Mouse (Mus musculus) mature B cell (primary cell): ENCODE results near the gene Mettl3.

ENCODE experiments used
- in situ Hi-C: fragments of 300-500 bp; cut with MboI; formaldehyde crosslinking; loops from 2 replicates; pipeline ENCODE4 v1.14.3; 2019

Mettl3 gene

DNA sequence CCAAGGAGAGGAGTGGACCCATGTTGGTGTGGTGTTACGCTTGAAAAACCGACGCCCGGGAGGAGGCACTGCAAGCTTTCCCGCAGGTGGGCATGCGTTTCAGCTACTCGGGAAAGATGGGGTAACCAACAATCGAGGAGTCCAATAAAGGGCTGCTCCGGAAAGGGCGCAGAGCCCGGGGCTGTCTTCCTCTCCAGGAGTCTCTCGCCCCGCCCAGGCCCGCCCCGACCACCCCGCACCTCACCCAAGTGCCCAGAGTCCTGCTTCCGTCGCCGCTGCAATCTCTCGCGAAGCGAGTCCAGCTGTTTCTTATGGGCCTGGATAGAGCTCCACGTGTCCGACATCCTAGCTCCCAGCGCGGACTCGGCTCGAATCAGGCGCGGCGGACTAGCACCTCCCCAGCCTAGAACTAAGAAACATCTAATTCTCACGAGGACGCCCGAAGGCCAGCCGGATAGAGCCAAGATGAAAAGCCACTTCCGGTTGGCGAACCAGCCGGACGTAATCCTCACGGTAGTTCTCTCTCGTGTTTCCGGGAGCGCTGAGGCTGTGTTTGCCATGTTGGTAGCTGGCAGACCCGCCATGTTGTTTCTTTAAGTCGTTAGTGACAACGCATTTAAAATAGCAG, at the start of gene Mettl3:
Gene Mettl3, minus strand, starts transcription at position 485 of the 628 bp plus-strand sequence.
- in situ Hi-C loops, result loop anchor here (25.0 kb wide), 1 partner anchor 417 kb away; the partner anchor contains the start of genes Mettl17 and Slc39a2

- in situ Hi-C loops, result no loop called here
Measured at GRCm38 (mm10) chr14:52339512-52339852, 34.6 kb upstream of the Mettl3 start.

GRCm38 (mm10) chr14:52338751-52339511, 34.0 kb upstream of the Mettl3 start:
- in situ Hi-C loops, result no loop called here

- in situ Hi-C loops, result no loop called here
Measured at GRCm38 (mm10) chr14:52332171-52332570, 27.2 kb upstream of the Mettl3 start.

DNA sequence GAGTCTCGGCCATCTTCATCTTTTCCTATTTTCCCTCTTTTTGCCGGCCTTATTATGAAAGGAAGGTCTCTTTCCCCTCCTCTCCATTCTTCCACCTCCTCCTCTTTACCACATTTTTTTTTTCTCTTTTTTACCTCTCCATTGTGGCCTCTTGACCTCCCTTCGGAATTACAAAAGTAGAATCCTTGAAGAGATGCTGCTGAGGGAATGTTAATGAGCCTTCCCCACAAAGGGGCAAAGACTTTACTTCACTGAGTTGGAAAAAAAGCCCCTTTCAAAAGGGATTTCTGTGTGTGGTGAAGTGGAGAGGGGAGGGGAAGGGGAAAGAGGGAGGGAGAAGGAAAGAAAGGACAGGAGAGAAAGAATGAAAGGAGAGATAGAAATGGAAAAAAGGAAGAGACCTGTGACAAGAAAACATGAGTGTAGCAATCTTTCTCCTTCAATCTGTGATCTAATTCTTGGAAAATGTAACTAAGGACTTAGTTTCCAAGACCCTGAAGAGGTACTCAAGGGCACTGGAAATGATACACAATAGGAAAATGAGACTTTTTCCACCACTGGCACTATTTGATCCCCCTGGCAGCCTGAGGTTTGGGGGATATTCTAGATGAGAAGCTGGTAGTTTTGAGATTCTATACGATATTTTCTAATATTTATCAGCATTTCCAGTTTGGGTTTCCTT, 26.3 kb upstream of the Mettl3 start:
- in situ Hi-C loops, result no loop called here

DNA sequence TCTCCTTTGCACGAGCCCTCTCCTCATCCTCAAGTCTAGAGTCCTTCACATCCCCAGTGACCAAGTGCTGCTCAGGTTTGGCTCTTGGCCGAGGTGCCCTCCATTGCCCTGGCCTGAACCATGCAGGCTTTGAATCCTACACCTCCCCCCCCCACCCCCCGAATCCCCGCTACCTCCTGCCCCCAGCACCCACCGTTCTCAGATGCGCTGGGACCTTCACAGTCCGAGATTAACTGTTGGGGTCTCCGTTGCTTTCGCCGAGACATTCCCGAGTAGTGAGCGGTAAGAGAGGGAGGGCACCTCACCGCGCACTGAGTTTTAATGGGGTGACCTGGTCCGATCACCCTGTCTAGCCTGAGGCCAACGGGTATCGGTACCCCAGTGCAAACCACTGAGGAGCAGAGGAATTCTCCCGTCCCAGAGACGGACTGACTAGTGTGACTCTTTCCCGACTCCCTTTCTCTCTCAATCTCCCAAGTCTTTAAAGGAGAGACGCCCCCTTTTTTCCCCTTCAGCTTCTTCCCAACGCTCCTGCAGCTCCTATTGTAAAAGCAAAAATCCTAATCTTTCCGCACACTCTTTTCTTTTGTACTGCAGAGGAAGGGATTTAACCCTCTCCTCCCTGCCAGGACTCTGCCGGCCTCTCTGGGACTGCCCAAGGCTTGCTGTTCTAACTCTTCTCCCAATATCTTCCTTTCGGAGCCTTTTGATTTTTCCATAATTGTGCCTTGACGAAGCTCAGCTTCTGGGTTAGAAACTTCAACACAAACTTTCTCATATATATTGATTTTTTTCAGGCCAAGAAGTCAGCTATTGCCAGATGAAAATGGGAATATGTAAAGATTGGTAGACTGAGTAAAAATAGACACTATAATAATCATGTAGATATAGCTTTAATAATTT, 23.2 kb upstream of the Mettl3 start, which contains the start of gene Sall2:
Gene Sall2, minus strand, starts transcription at position 853 of the 903 bp plus-strand sequence.
- in situ Hi-C loops, result no loop called here

GRCm38 (mm10) chr14:52327375-52327901, 22.5 kb upstream of the Mettl3 start:
- in situ Hi-C loops, result no loop called here

DNA sequence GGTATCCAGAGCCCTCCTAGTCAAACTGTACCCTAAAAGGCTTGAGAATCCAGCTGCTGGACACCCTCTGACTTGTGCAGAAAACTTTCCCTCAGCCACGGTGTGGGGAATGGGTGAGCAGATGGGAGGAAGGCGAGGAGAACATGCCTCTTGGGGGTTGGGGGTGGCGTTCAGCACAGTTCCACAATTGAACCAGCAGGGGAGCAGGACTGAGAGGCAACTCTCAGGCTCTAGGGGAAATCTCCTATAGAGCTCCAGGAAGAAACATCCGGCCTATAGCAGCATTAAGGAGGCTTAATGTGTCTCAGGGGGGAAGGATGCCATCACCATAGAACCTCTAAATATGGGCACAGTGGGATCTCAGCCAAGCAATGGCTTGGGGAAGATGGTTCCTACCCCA, 21.0 kb upstream of the Mettl3 start:
- in situ Hi-C loops, result no loop called here

GRCm38 (mm10) chr14:52319361-52319760, 14.4 kb upstream of the Mettl3 start:
- in situ Hi-C loops, result loop anchor here (25.0 kb wide), 1 partner anchor 432 kb away; the partner anchor contains the start of genes Mettl17 and Slc39a2

- in situ Hi-C loops, result loop anchor here (25.0 kb wide), 1 partner anchor 429 kb away; the partner anchor contains the start of genes Mettl17 and Slc39a2
Measured at GRCm38 (mm10) chr14:52316441-52317225, 11.7 kb upstream of the Mettl3 start.

- in situ Hi-C loops, result loop anchor here (25.0 kb wide), 1 partner anchor 429 kb away; the partner anchor contains the start of genes Mettl17 and Slc39a2
Measured at GRCm38 (mm10) chr14:52315792-52316440, 11.0 kb upstream of the Mettl3 start.

- in situ Hi-C loops, result loop anchor here (25.0 kb wide), 1 partner anchor 428 kb away; the partner anchor contains the start of genes Mettl17 and Slc39a2
Measured at GRCm38 (mm10) chr14:52315283-52315780, 10.4 kb upstream of the Mettl3 start.

GRCm38 (mm10) chr14:52314808-52315150, 9.9 kb upstream of the Mettl3 start:
- in situ Hi-C loops, result loop anchor here (25.0 kb wide), 1 partner anchor 427 kb away; the partner anchor contains the start of genes Mettl17 and Slc39a2

DNA sequence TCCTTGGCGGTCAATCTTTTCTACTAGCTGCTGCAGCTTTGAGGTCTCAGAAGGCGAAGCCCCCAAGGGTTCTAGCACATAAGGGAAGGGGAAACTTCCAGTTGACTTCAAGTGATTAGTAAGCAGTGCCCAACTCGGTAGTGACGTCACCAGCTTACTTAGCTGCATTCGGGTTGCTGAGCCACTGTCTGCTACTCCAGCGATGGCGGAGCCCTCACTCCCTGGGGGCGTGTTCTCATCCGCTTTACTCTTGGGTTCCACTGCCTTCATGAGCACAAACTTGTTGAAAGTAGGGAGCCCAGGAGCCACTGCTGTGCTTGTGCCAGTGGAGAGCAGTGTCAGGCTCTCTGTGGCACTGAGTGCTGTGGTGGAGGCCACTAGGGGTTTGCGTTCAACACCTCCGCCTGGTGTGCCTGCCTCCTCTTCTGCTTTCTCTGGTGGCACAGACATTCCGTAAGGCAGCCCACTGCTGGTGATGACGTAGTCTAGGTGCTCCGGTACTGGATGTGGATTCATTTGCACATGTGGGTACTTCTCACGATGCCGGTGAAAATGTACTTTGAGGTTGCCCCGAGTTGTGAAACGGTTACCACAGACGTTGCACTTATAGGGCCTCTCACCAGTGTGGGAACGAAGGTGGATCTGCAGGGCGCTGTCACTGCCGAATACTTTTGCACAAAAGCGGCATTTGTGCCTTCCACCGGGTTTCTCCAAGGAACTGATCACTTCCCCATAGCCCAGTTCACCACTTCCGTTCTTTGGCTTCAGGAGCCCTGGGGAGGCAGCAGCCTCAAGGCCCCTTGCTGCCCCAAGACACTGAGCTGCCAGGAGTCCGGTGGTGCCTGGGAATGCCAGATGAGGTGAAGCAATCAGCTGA, 9.2 kb upstream of the Mettl3 start:
- in situ Hi-C loops, result loop anchor here (25.0 kb wide), 1 partner anchor 427 kb away; the partner anchor contains the start of genes Mettl17 and Slc39a2

DNA sequence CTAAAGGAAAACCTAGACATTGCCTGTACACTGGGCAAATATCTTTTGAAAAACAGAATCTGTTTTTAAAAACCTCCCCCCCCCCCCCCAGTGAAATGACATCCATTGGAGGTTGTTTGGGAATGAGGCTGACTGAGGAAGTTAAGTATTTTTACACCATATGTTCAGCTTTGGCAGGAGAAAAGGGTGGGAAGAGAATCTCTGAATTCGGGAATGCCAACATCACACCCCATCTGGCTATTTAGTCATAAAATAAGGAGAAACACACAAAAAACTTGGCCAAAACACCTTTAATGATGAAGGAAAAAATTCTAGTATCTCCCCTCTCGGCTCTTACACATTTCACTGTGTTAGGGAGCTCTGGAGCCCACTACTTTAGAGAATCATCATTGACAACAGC, 6.0 kb upstream of the Mettl3 start:
- in situ Hi-C loops, result loop anchor here (25.0 kb wide), 1 partner anchor 424 kb away; the partner anchor contains the start of genes Mettl17 and Slc39a2

- in situ Hi-C loops, result loop anchor here (25.0 kb wide), 1 partner anchor 423 kb away; the partner anchor contains the start of genes Mettl17 and Slc39a2
Measured at GRCm38 (mm10) chr14:52310343-52310742, 5.4 kb upstream of the Mettl3 start.

DNA sequence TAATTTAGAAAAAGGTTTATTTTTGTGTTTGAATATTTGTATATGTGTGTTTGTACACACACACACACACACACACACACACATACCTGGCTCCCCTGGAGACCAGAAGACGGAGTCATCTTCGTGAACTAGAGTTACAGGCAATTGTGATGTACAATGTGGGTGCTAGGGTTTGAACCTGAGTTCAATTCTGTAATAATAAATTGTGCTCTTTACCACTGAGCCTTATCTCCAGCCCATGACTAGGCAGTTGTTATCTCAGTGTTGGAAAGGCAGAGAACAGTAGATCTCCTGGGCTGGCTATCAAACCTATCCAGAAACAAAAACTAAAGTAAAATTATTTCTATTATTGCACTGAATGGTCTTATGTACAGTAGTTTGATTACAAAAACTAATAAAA, 1.2 kb upstream of the Mettl3 start:
- in situ Hi-C loops, result loop anchor here (25.0 kb wide), 1 partner anchor 419 kb away; the partner anchor contains the start of genes Mettl17 and Slc39a2

DNA sequence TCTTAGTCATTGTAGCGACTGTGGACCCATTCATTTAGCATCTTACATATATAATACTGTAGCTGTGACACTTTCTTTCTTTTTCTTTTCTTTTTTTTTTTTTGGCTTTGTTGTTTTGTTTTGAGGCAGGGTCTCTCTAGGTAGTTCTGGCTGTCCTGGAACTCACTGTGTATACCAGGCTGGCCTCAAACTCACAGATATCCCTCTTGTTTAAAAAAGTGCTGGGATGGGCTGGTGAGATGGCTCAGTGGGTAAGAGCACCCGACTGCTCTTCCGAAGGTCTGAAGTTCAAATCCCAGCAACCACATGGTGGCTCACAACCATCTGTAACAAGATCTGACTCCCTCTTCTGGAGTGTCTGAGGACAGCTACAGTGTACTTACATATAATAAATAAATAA, 1.4 kb downstream of the Mettl3 start:
- in situ Hi-C loops, result loop anchor here (25.0 kb wide), 1 partner anchor 416 kb away; the partner anchor contains the start of genes Mettl17 and Slc39a2
